Mouse (Mus musculus): ENCODE measurements around the gene Ms4a4a. TPM values are rescaled to one million over a fixed set of nuclear protein-coding genes. Genes with fewer than 3 reads are reported as not detected.

The Ms4a4a gene
- 13.8 and 15.1 TPM in 2 replicates for polyA plus RNA-seq (2015; fragmentation: Nextera tagmentation; extraction: Ambion mirVana)

GRCm38 (mm10) chr19:11375273-11375672 is at the start of gene Ms4a4a:
TSS of gene Ms4a4a (plus strand) at chr19:11375523.

GRCm38 (mm10) chr19:11335932-11336331 is 39.4 kb upstream of the Ms4a4a start, which contains the start of gene Ms4a7:
TSS of gene Ms4a7 (minus strand) at chr19:11336146.

GRCm38 (mm10) chr19:11404527-11404926 is 29.2 kb downstream of the Ms4a4a start, which contains the start of gene Ms4a4c:
TSS of gene Ms4a4c (plus strand) at chr19:11404770.

Other genes with a start within 250 kb of the Ms4a4a start
- not detected in 2 replicates for gene 1700017D01Rik, start 244.6 kb upstream of the Ms4a4a start, polyA plus RNA-seq (2015; fragmentation: Nextera tagmentation; extraction: Ambion mirVana)
- gene 1700025F22Rik, start 210.2 kb upstream of the Ms4a4a start, polyA plus RNA-seq (2015; fragmentation: Nextera tagmentation; extraction: Ambion mirVana): not detected in 2 replicates
- not detected in 2 replicates for gene Ms4a13, start 178.8 kb upstream of the Ms4a4a start, polyA plus RNA-seq (2015; fragmentation: Nextera tagmentation; extraction: Ambion mirVana)
- gene Ms4a12, start 143.1 kb upstream of the Ms4a4a start, polyA plus RNA-seq (2015; fragmentation: Nextera tagmentation; extraction: Ambion mirVana): not detected in 2 replicates
- 0.60 and 1.1 TPM in 2 replicates for gene Ms4a1, start 109.3 kb upstream of the Ms4a4a start, polyA plus RNA-seq (2015; fragmentation: Nextera tagmentation; extraction: Ambion mirVana)
- not detected in 2 replicates for gene Ms4a5, start 91.7 kb upstream of the Ms4a4a start, polyA plus RNA-seq (2015; fragmentation: Nextera tagmentation; extraction: Ambion mirVana)
- gene Ms4a14, start 61.1 kb upstream of the Ms4a4a start, polyA plus RNA-seq (2015; fragmentation: Nextera tagmentation; extraction: Ambion mirVana): 0.05 and 0.15 TPM in 2 replicates
- 23.8 and 28.7 TPM in 2 replicates for gene Ms4a7, start 39.4 kb upstream of the Ms4a4a start, polyA plus RNA-seq (2015; fragmentation: Nextera tagmentation; extraction: Ambion mirVana)
- gene Ms4a4c, start 29.2 kb downstream of the Ms4a4a start, polyA plus RNA-seq (2015; fragmentation: Nextera tagmentation; extraction: Ambion mirVana): 1.6 and 3.9 TPM in 2 replicates
- gene Ms4a4b, start 68.0 kb downstream of the Ms4a4a start, polyA plus RNA-seq (2015; fragmentation: Nextera tagmentation; extraction: Ambion mirVana): 1.4 and 1.5 TPM in 2 replicates
- gene Ms4a6c, start 93.8 kb downstream of the Ms4a4a start, polyA plus RNA-seq (2015; fragmentation: Nextera tagmentation; extraction: Ambion mirVana): 17.0 and 27.1 TPM in 2 replicates
- 0.41 TPM in 1 of 2 replicates, not detected in the other for gene Gm8369, start 110.4 kb downstream of the Ms4a4a start, polyA plus RNA-seq (2015; fragmentation: Nextera tagmentation; extraction: Ambion mirVana)
- gene Ms4a6b, start 141.0 kb downstream of the Ms4a4a start, polyA plus RNA-seq (2015; fragmentation: Nextera tagmentation; extraction: Ambion mirVana): 15.2 and 20.5 TPM in 2 replicates
- gene Ms4a4d, start 161.3 kb downstream of the Ms4a4a start, polyA plus RNA-seq (2015; fragmentation: Nextera tagmentation; extraction: Ambion mirVana): 11.0 and 21.6 TPM in 2 replicates
- gene Ms4a6d, start 229.3 kb downstream of the Ms4a4a start, polyA plus RNA-seq (2015; fragmentation: Nextera tagmentation; extraction: Ambion mirVana): 19.1 and 24.5 TPM in 2 replicates
- gene Ms4a2, start 248.2 kb downstream of the Ms4a4a start, polyA plus RNA-seq (2015; fragmentation: Nextera tagmentation; extraction: Ambion mirVana): 0.54 and 0.59 TPM in 2 replicates

Measured in adrenal gland, postnatal 0 days (tissue).